Mouse (Mus musculus) thymus, adult 2 months (tissue): ENCODE data around the gene Bmp5.

ENCODE experiments used
- CTCF ChIP-seq: fragments of 200-500 bp; IDR thresholded peaks from 2 replicates; pipeline ENCODE4 v1.5.1; 2012; ENCODE audit warnings: mild to moderate bottlenecking, control low read depth, low read length, moderate library complexity, borderline replicate concordance; ENCODE audit not compliant: control insufficient read depth, poor library complexity, insufficient read depth; ENCODE audit errors: extremely low read depth
- POLR2A ChIP-seq: fragments of 200-500 bp; IDR thresholded peaks from 2 replicates; pipeline ENCODE4 v1.6.1; 2012; ENCODE audit warnings: mild to moderate bottlenecking, low read length, control low read depth, moderate library complexity; ENCODE audit not compliant: control insufficient read depth, poor library complexity, insufficient read depth; ENCODE audit errors: extremely low read depth

DNA sequence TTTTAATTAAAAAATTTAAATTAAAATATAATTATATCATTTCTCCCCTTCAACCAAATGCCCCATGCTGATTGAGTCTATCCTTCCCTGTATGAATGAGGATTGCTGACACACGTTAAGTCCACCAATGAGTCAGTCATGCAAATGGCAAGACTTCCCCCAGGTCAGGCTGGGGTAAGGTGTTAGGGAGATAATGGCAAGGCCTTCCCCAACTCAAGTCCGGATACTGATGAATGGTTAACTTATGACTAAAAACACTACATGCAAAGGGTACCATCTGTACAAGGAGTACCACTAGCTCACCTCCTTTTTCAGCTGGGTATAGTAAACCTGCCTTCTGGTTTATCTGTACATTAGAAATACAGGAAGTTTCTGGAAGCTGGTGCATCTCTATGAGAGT is 83.8 kb downstream of the Bmp5 start:
- no peak for TF ChIP-seq CTCF
- TF ChIP-seq POLR2A, result no peak
